Mouse (Mus musculus) urinary bladder, postnatal 4 days (tissue): Measurements from ENCODE around the gene Ssh2.

Experiments
- DNase-seq, 2 experiments: peaks; one replicate each; pipeline ENCODE4 v3.0.0; 2021 to 2022; ENCODE audit warnings: low spot score in 2 of 2

The Ssh2 gene

GRCm38 (mm10) chr11:77215951-77216760 lies at the start of gene Ssh2:
Ssh2 (plus strand) TSS chr11:77216287.
- DNase-seq: peak; percentile 71 to 79

GRCm38 (mm10) chr11:77173731-77174130 lies 42.4 kb upstream of the Ssh2 start:
- no peak for DNase-seq

GRCm38 (mm10) chr11:77174531-77174930 lies 41.6 kb upstream of the Ssh2 start:
- no peak for DNase-seq

GRCm38 (mm10) chr11:77179771-77180170 lies 36.3 kb upstream of the Ssh2 start:
- no peak for DNase-seq

GRCm38 (mm10) chr11:77180886-77181285 lies 35.2 kb upstream of the Ssh2 start:
- no peak for DNase-seq

GRCm38 (mm10) chr11:77181528-77181927 lies 34.6 kb upstream of the Ssh2 start:
- DNase-seq: no peak

GRCm38 (mm10) chr11:77182041-77182440 lies 34.0 kb upstream of the Ssh2 start:
- no peak for DNase-seq

GRCm38 (mm10) chr11:77182616-77183015 lies 33.5 kb upstream of the Ssh2 start:
- no peak for DNase-seq

- DNase-seq: no peak
Observed at GRCm38 (mm10) chr11:77184926-77185325, 31.2 kb upstream of the Ssh2 start.

GRCm38 (mm10) chr11:77188868-77189267 lies 27.2 kb upstream of the Ssh2 start, which contains the start of gene Efcab5:
Efcab5 (minus strand) TSS chr11:77188968.
- no peak for DNase-seq

- no peak for DNase-seq
Observed at GRCm38 (mm10) chr11:77193410-77193809, 22.7 kb upstream of the Ssh2 start.

- DNase-seq: no peak
Observed at GRCm38 (mm10) chr11:77193941-77194553, 22.0 kb upstream of the Ssh2 start.

- no peak for DNase-seq
Observed at GRCm38 (mm10) chr11:77194762-77195161, 21.3 kb upstream of the Ssh2 start.

- no peak for DNase-seq
Observed at GRCm38 (mm10) chr11:77195360-77196109, 20.6 kb upstream of the Ssh2 start.

GRCm38 (mm10) chr11:77196181-77197143 lies 19.6 kb upstream of the Ssh2 start:
- DNase-seq: no peak

GRCm38 (mm10) chr11:77199636-77200035 lies 16.5 kb upstream of the Ssh2 start:
- DNase-seq: no peak

GRCm38 (mm10) chr11:77200703-77201102 lies 15.4 kb upstream of the Ssh2 start:
- no peak for DNase-seq

- no peak for DNase-seq
Observed at GRCm38 (mm10) chr11:77214142-77214692, 1.9 kb upstream of the Ssh2 start.

GRCm38 (mm10) chr11:77214755-77215154 lies 1.3 kb upstream of the Ssh2 start:
- DNase-seq: no peak

GRCm38 (mm10) chr11:77215483-77215882 lies 604 bp upstream of the Ssh2 start:
- no peak for DNase-seq

GRCm38 (mm10) chr11:77216761-77217130 lies 659 bp downstream of the Ssh2 start:
- DNase-seq: no peak
